Mouse (Mus musculus): ENCODE measurements around the gene Cab39l. TPM values are rescaled to one million over a fixed set of nuclear protein-coding genes. Genes with fewer than 3 reads are reported as not detected.

Cab39l gene
- polyA plus RNA-seq, 1 experiment from 2014 or later, result 26.2 TPM

DNA sequence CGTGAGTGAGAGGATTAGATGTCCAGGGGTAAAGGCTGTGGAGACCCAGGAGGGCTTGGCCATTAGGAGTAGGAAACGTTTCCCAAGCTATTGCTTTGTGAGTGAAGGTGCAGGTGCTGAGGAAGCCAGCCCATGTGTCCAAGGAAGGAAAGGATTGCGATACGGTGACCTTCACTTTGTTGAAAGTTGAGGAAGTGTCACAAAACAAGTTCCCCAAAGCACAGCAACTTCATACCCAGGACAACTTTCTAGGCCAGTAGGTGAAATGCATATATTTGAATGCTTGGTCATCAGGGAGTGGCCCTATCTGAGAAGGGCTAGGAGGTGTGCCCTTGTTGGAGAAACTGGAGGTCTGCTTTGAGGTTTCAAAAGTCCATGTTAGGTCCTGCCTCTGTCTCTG, 116.3 kb downstream of the Cab39l start:
- WGBS (ENCODE audit: missing documents), result 44% methylated on average over 4 of the region's 4 CpGs
- Histone ChIP-seq H3K4me3 (ENCODE audit: inconsistent target) (no peak overlapping the region), H3K27ac (no peak overlapping the region), H3K36me3 (ENCODE audit: inconsistent target) (no peaks in the 10 kb centered on the region), H3K79me2 (ENCODE audit: inconsistent target) (no peaks in the 10 kb centered on the region)

DNA sequence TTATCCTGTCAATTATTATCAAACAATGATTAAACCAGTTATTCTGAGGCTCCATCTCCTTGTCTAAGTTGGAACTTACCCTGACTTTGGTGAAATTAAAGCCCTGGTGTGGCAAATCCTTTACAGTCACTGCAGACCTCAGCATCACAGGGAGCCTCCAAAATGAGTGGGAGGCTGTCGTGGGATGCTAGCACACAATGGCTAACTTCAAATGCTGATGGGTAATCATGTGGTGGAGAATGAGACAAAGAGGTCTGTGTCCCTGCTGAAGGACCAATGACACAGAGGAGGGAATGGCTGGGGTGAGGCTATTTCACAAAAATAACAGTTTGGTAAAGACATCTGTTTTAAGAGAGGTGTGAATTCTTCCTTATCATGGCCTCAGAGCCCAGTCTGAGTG, 117.1 kb downstream of the Cab39l start:
- Histone ChIP-seq H3K79me2 (ENCODE audit: inconsistent target) (no peaks in the 10 kb centered on the region), H3K36me3 (ENCODE audit: inconsistent target) (no peaks in the 10 kb centered on the region), H3K27ac (no peak overlapping the region), H3K4me3 (ENCODE audit: inconsistent target) (no peak overlapping the region)
- 88% methylated on average over 1 of the region's 1 CpGs for WGBS (ENCODE audit: missing documents)

DNA sequence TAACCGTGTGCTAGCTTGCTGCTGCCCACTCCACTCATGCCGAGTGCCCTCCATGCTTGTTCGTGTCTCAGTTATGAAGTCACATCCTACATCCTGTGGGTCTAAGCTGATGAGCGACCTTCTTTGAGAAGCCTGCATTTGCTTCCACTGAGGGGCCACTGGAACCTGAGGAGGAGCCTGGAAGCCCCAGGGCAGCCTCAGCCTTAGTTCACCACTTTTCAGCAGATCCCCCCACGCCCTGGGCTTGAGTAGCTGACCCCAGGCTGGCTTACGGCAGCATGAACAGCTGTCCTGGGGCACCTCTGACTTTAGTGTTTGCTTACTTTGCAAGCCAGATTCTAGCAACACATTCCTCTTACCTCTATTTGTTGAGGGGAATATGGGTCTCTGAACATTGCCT, 126.0 kb downstream of the Cab39l start:
- 98% methylated on average over 6 of the region's 6 CpGs for WGBS (ENCODE audit: missing documents)
- Histone ChIP-seq H3K79me2 (ENCODE audit: inconsistent target) (no peaks in the 10 kb centered on the region), H3K27ac (no peak overlapping the region), H3K36me3 (ENCODE audit: inconsistent target) (0 out of 2 replicates have a peak, but pooled peaks cover 5% of the 10 kb centered on the region), H3K4me3 (ENCODE audit: inconsistent target) (no peak overlapping the region)

DNA sequence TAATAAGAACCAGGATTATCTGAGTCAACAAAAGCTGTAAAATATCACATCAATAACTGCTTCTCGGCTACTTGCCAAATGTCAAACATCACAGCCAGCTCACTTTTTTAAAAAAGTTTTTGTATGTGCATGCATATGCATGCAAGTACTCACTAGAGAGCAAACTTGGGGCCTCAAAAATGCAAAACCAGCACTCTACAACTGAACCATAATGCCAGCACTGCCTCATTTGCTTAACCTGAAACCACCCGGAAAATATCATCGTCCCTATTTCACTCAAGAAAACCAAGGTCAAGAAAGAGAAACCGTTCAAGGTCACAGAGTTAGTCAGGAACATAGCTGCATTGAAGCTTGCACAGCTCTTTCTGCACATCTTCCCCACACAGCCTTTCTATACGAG, 135.6 kb downstream of the Cab39l start:
- WGBS (ENCODE audit: missing documents), result 98% methylated on average over 5 of the region's 5 CpGs
- Histone ChIP-seq H3K36me3 (ENCODE audit: inconsistent target) (peaks cover 34% of the 10 kb centered on the region), H3K4me3 (ENCODE audit: inconsistent target) (no peak overlapping the region), H3K79me2 (ENCODE audit: inconsistent target) (no peaks in the 10 kb centered on the region), H3K27ac (no peak overlapping the region)

- Histone ChIP-seq H3K4me3 (ENCODE audit: inconsistent target) (no peak overlapping the region), H3K27ac (no peak overlapping the region), H3K36me3 (ENCODE audit: inconsistent target) (peaks cover 51% of the 10 kb centered on the region), H3K79me2 (ENCODE audit: inconsistent target) (peaks cover 15% of the 10 kb centered on the region)
- WGBS (ENCODE audit: missing documents), result 92% methylated on average over 1 of the region's 1 CpGs
Measured at GRCm38 (mm10) chr14:59590614-59591013, 149.8 kb downstream of the Cab39l start.

DNA sequence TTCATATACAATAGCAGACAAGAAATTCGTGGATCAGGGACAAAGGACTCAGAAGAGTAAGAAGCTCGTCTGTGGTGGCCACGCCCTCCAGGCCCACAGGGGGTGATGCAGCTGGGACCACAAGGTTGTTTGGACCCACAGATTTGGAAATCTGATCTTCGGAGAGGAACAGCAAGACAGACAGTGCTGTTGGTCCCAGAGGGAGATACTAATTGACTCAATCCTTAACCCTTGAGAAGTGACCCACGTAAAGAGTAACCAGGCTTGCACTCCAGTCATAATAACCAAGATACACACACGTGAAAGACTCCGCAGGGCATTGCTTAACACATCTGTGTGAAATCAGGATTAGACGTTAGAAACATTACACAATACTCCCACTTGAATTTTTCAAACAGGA, 151.1 kb downstream of the Cab39l start:
- peaks cover 39% of the 10 kb centered on the region for H3K36me3 ChIP-seq (ENCODE audit: inconsistent target)

GRCm38 (mm10) chr14:59592593-59592992, 151.8 kb downstream of the Cab39l start:
- 96% methylated on average over 3 of the region's 3 CpGs for WGBS (ENCODE audit: missing documents)

More for the DNA sequence above, 151.1 kb downstream of the Cab39l start:
- WGBS (ENCODE audit: missing documents), result 54% methylated on average over 8 of the region's 8 CpGs
- Histone ChIP-seq H3K79me2 (ENCODE audit: inconsistent target) (peaks cover 28% of the 10 kb centered on the region), H3K4me3 (ENCODE audit: inconsistent target) (no peak overlapping the region), H3K27ac (no peak overlapping the region)

GRCm38 (mm10) chr14:59594988-59595387, 154.2 kb downstream of the Cab39l start:
- peaks cover 36% of the 10 kb centered on the region for H3K79me2 ChIP-seq (ENCODE audit: inconsistent target)
- no peak overlapping the region for H3K4me3 ChIP-seq (ENCODE audit: inconsistent target)
- H3K27ac ChIP-seq, result no peak overlapping the region
- 0 out of 2 replicates have a peak, but pooled peaks cover 11% of the 10 kb centered on the region for H3K36me3 ChIP-seq (ENCODE audit: inconsistent target)
- 100% methylated on average over 3 of the region's 3 CpGs for WGBS (ENCODE audit: missing documents)

More at GRCm38 (mm10) chr14:59592593-59592992, 151.8 kb downstream of the Cab39l start:
- Histone ChIP-seq H3K27ac (no peak overlapping the region), H3K4me3 (ENCODE audit: inconsistent target) (no peak overlapping the region), H3K79me2 (ENCODE audit: inconsistent target) (peaks cover 35% of the 10 kb centered on the region), H3K36me3 (ENCODE audit: inconsistent target) (peaks cover 32% of the 10 kb centered on the region)

- H3K36me3 ChIP-seq (ENCODE audit: inconsistent target), result no peaks in the 10 kb centered on the region
- under 1% methylated on average over 45 of the region's 48 CpGs for WGBS (ENCODE audit: missing documents)
- H3K4me3 ChIP-seq (ENCODE audit: inconsistent target), result peak within 1 kb of the TSS; percentile 72
Measured at GRCm38 (mm10) chr14:59597398-59598259, 156.9 kb downstream of the Cab39l start, which contains the start of gene Cdadc1. Cdadc1 (minus strand) TSS chr14:59597959.

GRCm38 (mm10) chr14:59598260-59598627, 157.5 kb downstream of the Cab39l start:
- under 1% methylated on average over 8 of the region's 8 CpGs for WGBS (ENCODE audit: missing documents)
- H3K36me3 ChIP-seq (ENCODE audit: inconsistent target), result no peaks in the 10 kb centered on the region
- H3K4me3 ChIP-seq (ENCODE audit: inconsistent target), result peak overlapping the region; percentile 72
- peak overlapping the region; percentile 57 for H3K27ac ChIP-seq
- peaks cover 36% of the 10 kb centered on the region for H3K79me2 ChIP-seq (ENCODE audit: inconsistent target)

More at GRCm38 (mm10) chr14:59597398-59598259, 156.9 kb downstream of the Cab39l start, which contains the start of gene Cdadc1:
- H3K79me2 ChIP-seq (ENCODE audit: inconsistent target), result peaks cover 36% of the 10 kb centered on the region
- H3K27ac ChIP-seq, result peak within 1 kb of the TSS; percentile 57

DNA sequence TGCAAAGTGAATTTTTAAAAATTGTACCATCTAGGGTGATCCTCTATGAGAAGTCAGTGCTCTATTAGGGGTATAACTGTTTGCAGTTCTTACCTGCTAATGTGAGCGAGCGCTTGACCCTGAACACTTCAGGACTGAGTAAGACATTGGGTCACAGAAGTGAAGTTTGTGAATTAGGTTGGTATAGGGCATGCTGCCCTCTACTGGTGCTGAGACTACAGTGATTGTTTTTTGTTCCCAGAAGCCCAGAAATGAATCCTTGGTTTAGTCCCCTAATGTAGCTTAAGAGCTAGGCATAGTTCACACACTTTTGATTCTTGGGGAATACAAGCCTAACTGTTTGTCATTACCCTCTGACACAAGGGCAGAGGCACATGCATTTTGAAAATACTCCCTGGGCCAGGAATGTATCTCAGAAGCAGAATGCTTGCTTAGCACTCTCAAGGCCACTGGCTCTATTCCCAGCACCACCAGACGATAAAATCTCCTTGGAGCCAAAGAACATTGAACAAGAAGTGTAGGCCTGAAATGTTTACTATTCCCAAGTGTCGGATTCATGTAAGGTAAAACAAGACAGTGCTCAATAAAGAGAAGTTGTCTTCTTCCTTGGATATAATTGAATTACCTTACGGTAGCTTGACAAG, 163.4 kb downstream of the Cab39l start:
- Histone ChIP-seq H3K79me2 (ENCODE audit: inconsistent target) (no peaks in the 10 kb centered on the region), H3K27ac (no peak overlapping the region), H3K4me3 (ENCODE audit: inconsistent target) (no peak overlapping the region), H3K36me3 (ENCODE audit: inconsistent target) (no peaks in the 10 kb centered on the region)
- 61% methylated on average over 5 of the region's 5 CpGs for WGBS (ENCODE audit: missing documents)

DNA sequence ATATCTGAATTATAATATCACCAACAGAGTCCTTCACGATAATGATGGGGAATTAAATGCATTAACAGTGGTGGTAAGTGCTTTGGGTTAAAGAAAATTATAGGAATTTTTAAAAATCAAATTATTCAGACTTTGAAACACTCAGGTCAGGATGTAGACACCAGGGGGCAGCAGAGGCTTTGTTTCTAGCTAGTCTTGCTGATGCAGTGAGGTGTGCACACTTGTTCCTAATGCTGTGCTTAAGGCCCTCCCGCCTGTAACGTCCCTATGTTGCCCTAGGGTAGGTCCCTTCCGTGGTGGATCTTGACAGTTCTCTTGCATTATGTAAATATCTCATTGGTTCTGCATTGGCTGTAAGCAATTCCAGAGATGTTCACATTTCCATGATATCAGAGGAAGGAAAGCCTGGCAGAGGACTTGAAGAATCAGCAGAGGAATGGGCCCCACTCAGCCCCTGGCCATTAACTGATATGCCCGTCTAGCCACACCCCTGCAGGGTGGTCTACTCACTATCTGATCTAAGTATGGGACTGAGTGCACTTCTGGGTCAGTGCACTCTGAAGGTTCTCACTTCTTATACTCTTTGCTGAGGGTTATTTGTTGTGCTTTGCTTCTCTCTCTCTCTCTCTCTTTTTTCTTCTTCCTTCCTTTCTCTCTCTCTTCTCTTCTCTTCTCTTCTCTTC, 165.0 kb downstream of the Cab39l start:
- 21% methylated on average over 5 of the region's 5 CpGs for WGBS (ENCODE audit: missing documents)
- Histone ChIP-seq H3K36me3 (ENCODE audit: inconsistent target) (no peaks in the 10 kb centered on the region), H3K27ac (no peak overlapping the region), H3K4me3 (ENCODE audit: inconsistent target) (no peak overlapping the region), H3K79me2 (ENCODE audit: inconsistent target) (no peaks in the 10 kb centered on the region)

DNA sequence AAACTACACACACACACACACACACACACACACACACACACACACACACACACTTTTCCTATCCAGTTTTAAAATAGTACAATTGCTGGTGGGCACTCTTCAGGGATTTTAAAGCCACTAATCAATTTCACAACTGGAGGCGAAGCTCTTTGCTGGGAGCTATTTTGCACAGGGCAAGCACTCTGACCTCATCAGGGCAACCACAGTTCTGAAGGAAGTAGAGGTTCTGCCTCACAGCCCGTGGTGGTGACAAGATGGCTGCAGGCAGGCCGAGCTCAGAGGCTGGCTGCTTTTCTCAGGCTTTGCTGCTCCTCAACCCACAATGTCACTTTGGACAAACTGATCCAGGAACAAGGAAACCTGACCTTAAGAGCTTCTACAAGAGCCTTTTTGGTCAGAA, 166.2 kb downstream of the Cab39l start:
- Histone ChIP-seq H3K79me2 (ENCODE audit: inconsistent target) (no peaks in the 10 kb centered on the region), H3K36me3 (ENCODE audit: inconsistent target) (no peaks in the 10 kb centered on the region), H3K4me3 (ENCODE audit: inconsistent target) (no peak overlapping the region), H3K27ac (no peak overlapping the region)
- WGBS (ENCODE audit: missing documents), result 34% methylated on average over 3 of the region's 3 CpGs

GRCm38 (mm10) chr14:59612920-59613625, 172.3 kb downstream of the Cab39l start:
- Histone ChIP-seq H3K4me3 (ENCODE audit: inconsistent target) (no peak overlapping the region), H3K79me2 (ENCODE audit: inconsistent target) (no peaks in the 10 kb centered on the region), H3K36me3 (ENCODE audit: inconsistent target) (no peaks in the 10 kb centered on the region), H3K27ac (no peak overlapping the region)
- WGBS (ENCODE audit: missing documents), result 60% methylated on average over 14 of the region's 14 CpGs

All from macrophage (primary cell).